Mouse (Mus musculus) layer of hippocampus, postnatal 25 days (tissue): ENCODE measurements at regions not wholly inside any gene's neighbourhood (a gene's known extent, or its start where the extent isn't known, plus 50 kb on each side); places are given as distances from the start of the nearest gene placed in this dataset.

Experiments
- DNase-seq, 2 experiments: peaks; one replicate each; pipeline ENCODE4 v3.0.0; 2022; ENCODE audit warnings: mixed read lengths in 2 of 2, low spot score in 1 of 2; ENCODE audit errors: extremely low spot score in 1 of 2

GRCm38 (mm10) chr15:37166744-37167143 lies 159.2 kb upstream of the Zfp706 start:
- DNase-seq = no peak

GRCm38 (mm10) chr15:37165887-37166507 lies 158.4 kb upstream of the Zfp706 start:
- no peak for DNase-seq

- DNase-seq = no peak
These were observed 157.6 kb upstream of the Zfp706 start for GRCm38 (mm10) chr15:37165216-37165615.

GRCm38 (mm10) chr15:37164191-37165135 lies 156.9 kb upstream of the Zfp706 start:
- DNase-seq = no peak

GRCm38 (mm10) chr15:37159956-37160355 lies 152.4 kb upstream of the Zfp706 start:
- DNase-seq = no peak

GRCm38 (mm10) chr15:37159349-37159748 lies 151.8 kb upstream of the Zfp706 start:
- no peak for DNase-seq

- no peak for DNase-seq
These were observed 149.8 kb upstream of the Zfp706 start for GRCm38 (mm10) chr15:37157386-37157785.

- no peak for DNase-seq
These were observed 147.4 kb upstream of the Zfp706 start for GRCm38 (mm10) chr15:37154934-37155333.

GRCm38 (mm10) chr15:37153177-37153576 lies 145.6 kb upstream of the Zfp706 start:
- DNase-seq = no peak

GRCm38 (mm10) chr15:37135590-37136164 lies 128.1 kb upstream of the Zfp706 start:
- DNase-seq = peak; percentile 57 to 68

- DNase-seq = peak in 1 of 2 experiments; percentile 39
These were observed 127.5 kb upstream of the Zfp706 start for GRCm38 (mm10) chr15:37134913-37135589.

GRCm38 (mm10) chr15:37134386-37134785 lies 126.8 kb upstream of the Zfp706 start:
- DNase-seq = no peak

GRCm38 (mm10) chr15:37133916-37134315 lies 126.3 kb upstream of the Zfp706 start:
- DNase-seq = no peak

- no peak for DNase-seq
These were observed 120.1 kb upstream of the Zfp706 start for GRCm38 (mm10) chr15:37127681-37128080.

- no peak for DNase-seq
These were observed 119.6 kb upstream of the Zfp706 start for GRCm38 (mm10) chr15:37127170-37127569.

GRCm38 (mm10) chr15:37125823-37126222 lies 118.2 kb upstream of the Zfp706 start:
- no peak for DNase-seq

- no peak for DNase-seq
These were observed 117.4 kb upstream of the Zfp706 start for GRCm38 (mm10) chr15:37124951-37125350.

- DNase-seq = peak in 1 of 2 experiments; percentile 46
These were observed 116.7 kb upstream of the Zfp706 start for GRCm38 (mm10) chr15:37124299-37124698.

GRCm38 (mm10) chr15:37120381-37120780 lies 112.8 kb upstream of the Zfp706 start:
- peak; percentile 88 to 97 for DNase-seq

GRCm38 (mm10) chr15:37114119-37114518 lies 106.5 kb upstream of the Zfp706 start:
- peak; percentile 50 to 84 for DNase-seq

- DNase-seq = no peak
These were observed 102.9 kb upstream of the Zfp706 start for GRCm38 (mm10) chr15:37110462-37110861.
